Mouse (Mus musculus) activated CD4-positive, CD25-positive, alpha-beta regulatory T cell, adult 4 months (primary cell): ENCODE results near the gene Olfr1128. TPM values are rescaled to one million over a fixed set of nuclear protein-coding genes. Genes with fewer than 3 reads are reported as not detected.
"Not testable (repeated sequence)": the region's sequence is repeated elsewhere in the genome, so short reads cannot be mapped to it uniquely, and the experiment has no call there.

Experiments
- ATAC-seq: one replicate; pipeline ENCODE4 v1.8.0; 2017
- polyA plus RNA-seq, 2 experiments: library from polyadenylated mRNA; unstranded; fragments of 100-300 nt; shearing (Covaris generic); gene quantifications; one replicate each; pipeline ENCODE4 v1.2.1; 2017

The Olfr1128 gene
- under 1 TPM in 1 of 2 experiments, not detected in 1; 0.36 TPM for polyA plus RNA-seq

- ATAC-seq, result no peak
Measured at GRCm38 (mm10) chr2:87545442-87545841, at the start of gene Olfr1128. TSS of gene Olfr1128 (minus strand) at chr2:87545542.

DNA sequence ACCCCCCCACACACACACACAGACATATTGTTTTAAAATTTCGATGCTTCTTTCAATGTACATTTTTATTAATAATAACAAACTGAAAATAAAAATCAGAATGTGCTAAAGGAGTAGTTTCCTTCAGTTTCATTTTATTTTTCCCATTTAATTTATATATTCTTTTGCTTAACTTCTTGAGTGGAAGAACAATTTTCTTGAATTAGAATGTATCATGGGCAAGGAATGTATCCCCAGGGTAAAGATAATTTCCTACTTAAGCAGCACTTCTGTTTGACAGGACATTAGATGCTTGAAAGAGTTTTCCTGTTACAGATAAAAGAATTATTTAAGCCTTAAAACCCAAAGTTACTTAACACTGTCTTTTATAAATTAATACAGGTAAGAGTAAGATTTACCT is 28.3 kb upstream of the Olfr1128 start, which contains the start of gene Olfr1129:
TSS of gene Olfr1129 (plus strand) at position 301 of the 400 bp plus-strand sequence.
- ATAC-seq, result not testable (repeated sequence)

GRCm38 (mm10) chr2:87534826-87535225 is 10.5 kb downstream of the Olfr1128 start:
- no peak for ATAC-seq

GRCm38 (mm10) chr2:87531496-87531895 is 13.8 kb downstream of the Olfr1128 start, which contains the start of gene Olfr153:
TSS of gene Olfr153 (plus strand) at chr2:87531796.
- ATAC-seq, result no peak

- not testable (repeated sequence) for ATAC-seq
Measured at GRCm38 (mm10) chr2:87525899-87526616, 19.3 kb downstream of the Olfr1128 start.

DNA sequence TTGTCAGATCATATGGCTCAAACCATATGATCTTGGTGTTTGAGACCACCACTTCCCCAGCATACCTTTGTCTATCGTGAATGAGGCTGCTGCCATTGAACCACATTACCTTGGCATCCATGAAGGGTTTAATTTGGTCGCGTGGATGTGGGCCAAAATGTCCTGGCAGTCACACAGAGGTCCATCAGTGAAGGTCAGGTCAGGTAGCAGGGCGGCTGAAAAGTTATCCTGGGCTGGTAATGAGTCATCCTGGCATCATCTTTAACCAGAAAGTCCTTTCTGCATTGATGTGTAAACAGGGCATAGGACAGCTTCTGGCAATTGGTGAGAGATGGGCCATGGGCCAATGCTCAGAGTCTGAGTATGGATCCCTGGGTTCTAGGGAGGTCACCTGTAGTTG is 24.7 kb downstream of the Olfr1128 start:
- no peak for ATAC-seq

DNA sequence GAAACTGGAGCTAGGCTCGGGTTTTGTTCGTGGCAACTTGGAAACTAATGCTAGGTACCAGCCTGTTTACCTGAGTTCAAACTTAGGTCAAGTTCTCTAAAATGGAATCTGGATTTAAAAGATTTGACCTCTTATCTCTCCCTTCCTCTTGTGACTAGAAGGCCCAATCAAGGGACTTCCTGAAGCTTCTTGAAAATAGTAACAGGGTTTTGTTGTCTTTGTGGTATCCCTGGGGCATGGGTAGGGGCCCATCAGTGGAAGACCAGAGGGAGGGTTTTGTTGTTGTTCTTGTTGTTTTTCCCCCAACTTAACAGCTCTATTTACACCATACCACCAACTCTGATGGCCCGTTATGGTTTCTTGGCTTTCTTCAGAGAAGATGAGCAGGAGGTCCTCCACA is 28.8 kb downstream of the Olfr1128 start:
- ATAC-seq, result no peak

GRCm38 (mm10) chr2:87515457-87516060 is 29.8 kb downstream of the Olfr1128 start:
- no peak for ATAC-seq

DNA sequence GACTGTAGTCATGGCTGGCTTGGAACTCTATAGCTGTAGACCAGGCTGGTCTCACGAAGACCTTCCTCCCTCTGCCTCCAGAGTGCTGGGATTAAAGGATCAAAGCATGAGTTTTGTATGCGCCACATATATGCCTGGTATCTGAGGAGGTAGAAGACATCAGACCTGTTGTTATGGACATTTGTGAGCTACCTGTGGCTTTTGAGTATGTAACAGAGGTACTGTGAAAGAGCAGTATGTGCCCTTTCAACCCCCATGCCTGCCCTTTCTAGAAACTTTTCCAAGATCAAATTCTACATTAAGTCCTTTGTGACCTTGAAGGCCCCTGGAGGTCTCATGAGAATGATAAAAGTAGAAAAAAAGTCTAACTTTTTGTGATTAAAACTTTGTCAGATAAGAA is 30.3 kb downstream of the Olfr1128 start:
- no peak for ATAC-seq

- ATAC-seq, result no peak
Measured at GRCm38 (mm10) chr2:87506265-87506664, 39.1 kb downstream of the Olfr1128 start, which contains the start of gene Pramel6. TSS of gene Pramel6 (plus strand) at chr2:87506565.

DNA sequence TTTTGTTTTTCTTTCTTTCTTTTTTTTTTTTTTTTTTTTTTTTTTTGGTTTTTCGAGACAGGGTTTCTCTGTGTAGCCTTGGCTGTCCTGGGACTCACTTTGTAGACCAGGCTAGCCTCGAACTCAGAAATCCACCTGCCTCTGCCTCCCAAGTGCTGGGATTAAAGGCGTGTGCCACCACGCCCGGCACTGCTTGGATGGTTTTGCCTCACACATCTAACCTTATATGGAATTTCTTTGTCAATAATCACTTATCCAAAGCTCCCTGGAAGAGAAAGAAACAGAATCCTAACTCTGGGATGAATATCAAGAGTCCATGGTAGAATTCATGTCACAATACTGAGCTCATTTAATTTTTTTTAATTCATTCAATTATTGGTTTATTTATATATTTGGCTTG is 48.3 kb downstream of the Olfr1128 start, which contains the start of gene Pramel7:
TSS of gene Pramel7 (minus strand) at position 101 of the 400 bp plus-strand sequence.
- ATAC-seq, result not testable (repeated sequence)

Other genes with a start within 250 kb of the Olfr1128 start
- not detected for gene Olfr1118, start 238.0 kb downstream of the Olfr1128 start, polyA plus RNA-seq
- gene Olfr1120, start 190.7 kb downstream of the Olfr1128 start, polyA plus RNA-seq, result not detected
- not detected for gene Olfr1121, start 175.6 kb downstream of the Olfr1128 start, polyA plus RNA-seq
- not detected for gene Olfr1122, start 159.7 kb downstream of the Olfr1128 start, polyA plus RNA-seq
- gene Olfr1123, start 128.9 kb downstream of the Olfr1128 start, polyA plus RNA-seq, result not detected
- gene Olfr1124, start 115.3 kb downstream of the Olfr1128 start, polyA plus RNA-seq, result 1 to 10 TPM in 1 of 2 experiments, not detected in 1; 1.8 TPM
- not detected for gene Olfr1126, start 91.6 kb downstream of the Olfr1128 start, polyA plus RNA-seq
- gene Pramel7, start 48.4 kb downstream of the Olfr1128 start, polyA plus RNA-seq, result not detected
- gene Pramel6, start 39.0 kb downstream of the Olfr1128 start, polyA plus RNA-seq, result not detected
- gene Olfr153, start 13.7 kb downstream of the Olfr1128 start, polyA plus RNA-seq, result not detected
- gene Olfr1129, start 28.4 kb upstream of the Olfr1128 start, polyA plus RNA-seq, result not detected
- gene Olfr1130, start 60.7 kb upstream of the Olfr1128 start, polyA plus RNA-seq, result not detected
- not detected for gene Olfr1131, start 81.6 kb upstream of the Olfr1128 start, polyA plus RNA-seq
- gene Olfr1132, start 92.0 kb upstream of the Olfr1128 start, polyA plus RNA-seq, result not detected
- not detected for gene Olfr1133, start 101.8 kb upstream of the Olfr1128 start, polyA plus RNA-seq
- not detected for gene Olfr1134, start 112.9 kb upstream of the Olfr1128 start, polyA plus RNA-seq
- gene Olfr1135, start 128.1 kb upstream of the Olfr1128 start, polyA plus RNA-seq, result not detected
- not detected for gene Olfr1136, start 148.4 kb upstream of the Olfr1128 start, polyA plus RNA-seq
- gene Olfr1137, start 167.6 kb upstream of the Olfr1128 start, polyA plus RNA-seq, result not detected
- gene Olfr1138, start 194.4 kb upstream of the Olfr1128 start, polyA plus RNA-seq, result not detected
- not detected for gene Olfr1140, start 198.2 kb upstream of the Olfr1128 start, polyA plus RNA-seq
- gene Olfr1141, start 208.4 kb upstream of the Olfr1128 start, polyA plus RNA-seq, result not detected
- gene Olfr152, start 233.9 kb upstream of the Olfr1128 start, polyA plus RNA-seq, result not detected